Mouse (Mus musculus): ENCODE data around the gene 4930512M02Rik.
"Not testable (repeated sequence)": the region's sequence is repeated elsewhere in the genome, so short reads cannot be mapped to it uniquely, and the experiment has no call there.

Gene 4930512M02Rik

DNA sequence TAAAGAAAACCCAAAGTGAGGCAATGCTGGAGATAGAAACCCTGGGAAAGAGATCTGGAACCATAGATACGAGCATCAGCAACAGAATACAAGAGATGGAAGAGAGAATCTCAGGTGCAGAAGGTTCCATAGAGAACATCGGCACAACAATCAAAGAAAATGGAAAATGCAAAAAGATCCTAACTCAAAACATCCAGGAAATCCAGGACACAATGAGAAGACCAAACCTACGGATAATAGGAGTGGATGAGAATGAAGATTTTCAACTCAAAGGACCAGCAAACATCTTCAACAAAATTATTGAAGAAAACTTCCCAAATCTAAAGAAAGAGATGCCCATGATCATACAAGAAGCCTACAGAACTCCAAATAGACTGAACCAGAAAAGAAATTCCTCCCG is at the start of gene 4930512M02Rik:
Gene 4930512M02Rik, minus strand, starts transcription at position 101 of the 400 bp plus-strand sequence.
- not testable (repeated sequence) for DNase-seq

DNA sequence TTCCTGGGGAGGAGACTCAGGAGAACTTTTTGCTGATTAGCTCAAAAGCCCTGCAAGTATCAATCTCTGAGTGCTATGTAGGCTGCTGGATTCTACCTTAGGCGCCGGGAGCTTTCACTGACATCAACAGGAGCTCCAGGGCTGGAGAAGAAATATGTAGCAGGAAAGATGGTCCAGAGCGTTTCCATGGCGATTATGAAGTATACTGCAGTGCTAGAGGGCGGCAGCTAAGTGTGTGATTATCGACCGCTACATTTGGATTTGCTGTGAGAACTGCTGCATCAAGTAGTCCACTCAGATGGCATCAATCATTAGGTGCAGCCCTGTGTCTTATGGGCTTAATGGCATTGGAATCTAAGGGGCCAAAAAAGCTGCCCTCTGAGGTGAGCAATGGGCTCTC is 49.5 kb upstream of the 4930512M02Rik start:
- DNase-seq, result no peak

DNA sequence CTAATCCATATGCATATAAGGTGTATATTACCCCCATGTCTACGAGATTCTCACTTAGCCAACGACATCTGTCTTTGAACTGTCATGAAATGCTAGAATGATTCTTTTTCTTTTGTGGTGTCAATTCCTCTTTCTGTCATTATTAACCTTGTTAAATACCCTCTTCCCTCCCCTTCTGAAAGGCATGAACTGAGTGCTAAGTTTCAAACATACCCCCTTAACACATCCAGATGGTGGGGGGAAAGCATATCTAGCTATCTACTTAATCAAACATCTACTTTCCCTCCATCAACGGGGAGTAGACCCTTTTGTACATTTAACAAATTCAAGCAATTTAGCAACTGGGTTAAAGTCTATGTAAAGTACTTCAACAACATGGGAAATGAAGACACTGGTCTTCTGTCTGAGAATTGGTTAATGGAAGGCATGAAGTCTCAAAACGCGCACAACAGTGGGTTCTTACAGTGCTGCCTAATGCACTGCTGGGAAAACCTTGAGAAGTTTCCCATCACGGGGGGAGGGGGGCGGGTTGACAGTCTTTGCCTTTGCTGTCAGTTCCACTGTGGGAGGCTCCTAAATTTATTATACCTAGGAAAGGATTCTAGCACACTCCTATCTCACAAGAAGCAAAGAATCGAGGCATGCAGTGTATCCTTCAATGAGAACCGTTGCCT is 48.6 kb upstream of the 4930512M02Rik start:
- DNase-seq, result no peak

DNA sequence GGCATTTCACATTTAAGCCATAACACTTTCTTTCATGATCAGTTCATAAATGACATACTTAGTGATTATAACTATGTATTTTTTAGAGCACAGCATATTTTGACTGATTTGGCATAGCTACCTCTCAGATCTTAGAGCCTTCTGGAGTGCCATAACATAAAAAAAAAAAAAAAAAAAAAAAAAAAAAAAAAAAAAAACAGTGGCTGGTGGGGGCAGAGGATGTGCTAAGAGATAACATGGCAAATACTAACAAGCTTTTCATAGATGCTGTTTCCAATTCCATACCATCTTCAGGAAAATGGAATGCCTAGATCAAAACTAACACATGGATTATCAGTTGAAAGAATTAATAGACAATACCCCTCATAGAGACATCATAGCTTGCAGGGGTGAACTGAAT is 47.4 kb upstream of the 4930512M02Rik start:
- no peak for DNase-seq

DNA sequence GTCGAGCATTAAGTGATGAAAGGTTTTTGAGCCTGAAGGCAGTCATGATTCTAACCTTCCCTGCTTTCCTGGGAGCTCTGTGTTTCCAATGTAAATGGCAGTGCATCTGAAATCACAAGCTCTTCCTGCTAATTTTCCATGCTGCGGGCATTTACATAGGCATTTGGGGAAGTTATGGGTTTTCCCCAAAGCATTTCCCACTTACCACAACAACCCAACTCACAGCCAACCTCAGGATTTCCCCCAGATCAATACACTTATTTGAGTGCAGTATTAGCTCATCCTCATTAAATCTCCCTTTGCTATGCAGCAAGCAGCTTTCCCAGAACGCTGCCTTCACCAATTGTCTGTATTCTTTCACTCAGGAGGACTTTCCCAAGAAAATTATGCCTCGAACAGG is 45.3 kb upstream of the 4930512M02Rik start:
- DNase-seq, result no peak

DNA sequence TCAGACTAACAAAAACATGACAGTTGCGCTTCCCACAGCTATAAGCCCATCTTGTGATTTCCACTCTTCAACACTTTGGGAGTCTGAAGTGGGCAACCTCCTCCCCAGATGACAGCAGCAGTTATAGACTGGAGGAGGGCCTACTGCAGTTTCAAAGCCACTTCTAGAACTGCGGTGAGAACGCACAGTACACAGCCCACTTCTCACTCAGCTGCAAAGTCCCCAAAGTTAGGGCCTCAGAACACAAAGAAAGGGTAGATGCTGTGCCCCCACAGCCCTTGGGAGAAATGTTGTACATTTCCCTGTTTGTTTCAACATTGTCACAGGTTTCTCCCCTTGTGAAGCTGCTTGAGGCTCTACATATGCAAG is 40.3 kb upstream of the 4930512M02Rik start:
- peak; percentile 73 for DNase-seq

DNA sequence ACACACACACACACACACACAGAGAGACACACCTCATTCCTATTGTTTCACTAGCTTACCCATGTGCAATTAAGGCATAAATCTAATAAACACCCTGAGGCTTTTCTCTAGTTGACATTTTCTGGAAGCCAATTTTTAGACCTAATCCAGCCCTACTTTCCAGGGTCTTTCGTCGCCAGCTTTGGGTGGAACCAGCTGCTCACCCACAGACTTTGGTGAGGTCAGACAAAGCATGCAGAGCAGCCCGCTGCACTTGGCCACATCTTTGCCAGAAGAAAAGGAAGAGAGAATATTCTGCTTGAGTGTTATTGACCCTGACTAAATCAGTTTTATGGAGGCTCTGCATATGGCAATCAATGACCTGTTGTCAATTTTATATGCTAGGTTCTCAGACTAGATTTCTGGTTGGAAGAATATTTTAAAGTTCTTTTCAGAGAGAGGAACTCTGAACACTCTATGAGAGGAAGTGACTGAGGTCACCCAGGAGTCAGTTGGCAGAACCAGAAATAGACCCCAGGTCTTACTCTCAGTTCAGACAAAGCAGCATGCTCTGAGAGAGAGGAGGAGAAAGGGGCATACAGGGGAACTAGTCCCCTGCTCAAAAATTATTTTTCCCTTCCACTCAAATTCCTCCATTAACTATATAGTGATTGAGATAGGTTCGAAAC is 39.8 kb upstream of the 4930512M02Rik start:
- peak; percentile 37 for DNase-seq

DNA sequence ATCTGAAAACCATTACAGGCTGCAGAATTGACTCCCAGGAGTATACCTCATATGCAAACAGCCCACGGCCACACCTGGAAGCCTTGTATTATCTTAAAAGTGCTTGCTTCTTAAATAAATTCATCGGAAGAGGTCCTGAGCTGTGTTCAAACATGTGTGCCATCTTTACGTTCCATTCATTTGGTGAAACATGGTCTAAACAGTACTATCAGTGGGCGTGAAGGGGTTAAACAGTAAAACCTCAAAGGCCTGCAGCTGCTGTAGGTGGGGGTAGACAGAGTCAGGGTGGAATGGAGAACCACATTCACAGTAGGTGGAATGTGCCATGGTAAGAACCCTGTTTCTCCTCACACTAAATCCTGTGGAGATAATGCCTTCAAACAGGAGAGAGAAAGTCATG is 33.0 kb upstream of the 4930512M02Rik start:
- peak; percentile 52 for DNase-seq

DNA sequence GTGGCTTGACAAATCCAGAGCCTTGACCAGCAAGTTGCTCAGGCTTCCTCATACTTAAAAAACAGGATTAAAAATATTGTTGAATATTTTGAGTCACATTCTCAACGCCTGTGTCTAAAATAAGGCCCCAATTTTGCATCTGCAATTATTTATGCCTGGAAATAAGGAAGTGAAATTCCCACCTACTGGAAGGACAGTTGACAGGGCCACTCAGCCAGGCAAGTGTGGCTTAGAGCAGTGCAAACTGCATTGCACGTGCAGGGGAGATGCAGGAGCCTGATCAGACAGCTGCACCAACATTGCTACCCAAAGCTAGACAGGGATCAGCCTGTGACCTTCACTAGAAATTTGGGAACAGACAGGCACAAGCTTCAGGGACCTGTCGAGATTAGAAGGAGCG is 31.2 kb upstream of the 4930512M02Rik start:
- no peak for DNase-seq

DNA sequence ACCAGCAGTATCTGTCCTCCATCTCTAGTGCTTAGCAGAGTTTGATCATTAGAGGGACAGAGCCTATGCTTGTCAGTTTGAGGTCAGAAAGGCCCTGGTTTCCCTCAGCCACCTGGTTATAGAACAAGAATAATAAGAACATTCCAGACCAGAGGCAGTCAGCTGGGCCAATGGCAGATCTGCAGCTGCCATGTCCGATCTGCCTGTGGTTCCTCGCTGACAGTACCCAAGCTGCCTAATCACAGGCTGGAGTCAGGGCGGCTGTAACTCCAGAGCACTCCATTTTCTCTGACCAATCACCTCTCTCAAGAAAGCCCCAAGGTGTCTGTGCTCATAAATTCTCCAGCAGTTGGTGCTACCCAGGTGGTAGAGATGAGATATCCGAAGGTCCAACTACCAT is 30.0 kb upstream of the 4930512M02Rik start:
- DNase-seq, result no peak

DNA sequence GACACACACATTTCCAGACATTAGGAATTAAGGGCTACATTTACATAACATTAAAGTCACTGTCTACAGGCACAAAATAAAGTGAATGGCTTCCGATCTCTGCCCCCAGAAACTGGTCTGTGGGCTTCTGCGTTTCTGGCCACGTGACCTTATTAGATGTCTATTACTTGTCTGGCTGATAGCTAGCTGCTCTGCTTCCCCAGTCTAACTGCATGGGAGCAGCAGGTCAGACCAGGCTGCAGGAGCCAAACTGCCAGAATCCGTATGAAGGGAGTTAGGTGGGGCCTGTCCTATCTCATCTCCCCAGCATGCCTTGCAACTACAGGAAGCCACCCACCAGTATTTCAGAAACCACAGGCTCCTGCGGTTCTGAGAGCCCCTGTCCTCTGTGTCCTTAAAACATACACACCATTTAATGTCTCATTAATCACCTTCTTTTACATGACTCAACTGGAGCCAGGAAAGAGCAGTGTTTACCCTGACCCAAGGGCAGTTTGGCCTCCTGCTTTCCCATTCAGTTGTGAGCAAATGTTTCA is 29.4 kb upstream of the 4930512M02Rik start:
- peak; percentile 79 for DNase-seq

DNA sequence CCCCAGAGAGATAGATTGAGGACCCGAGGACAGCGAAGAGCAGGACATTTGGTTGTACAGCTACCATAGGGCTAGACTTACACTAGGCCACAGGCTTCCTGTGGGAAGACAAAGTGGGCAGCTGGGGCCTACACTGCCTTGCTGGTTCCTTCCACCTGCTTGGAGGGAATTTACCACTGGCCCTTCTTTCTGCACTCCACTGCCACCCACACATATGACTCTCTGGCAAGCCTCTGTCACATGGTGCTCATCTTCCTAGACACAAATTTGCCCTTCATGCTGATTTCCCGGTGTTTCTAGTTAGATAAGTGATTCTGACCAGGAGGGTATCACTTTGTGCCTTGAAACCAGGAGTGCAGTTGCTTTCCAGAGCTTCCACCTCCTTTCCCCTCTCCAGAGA is 28.8 kb upstream of the 4930512M02Rik start:
- DNase-seq, result peak; percentile 51

DNA sequence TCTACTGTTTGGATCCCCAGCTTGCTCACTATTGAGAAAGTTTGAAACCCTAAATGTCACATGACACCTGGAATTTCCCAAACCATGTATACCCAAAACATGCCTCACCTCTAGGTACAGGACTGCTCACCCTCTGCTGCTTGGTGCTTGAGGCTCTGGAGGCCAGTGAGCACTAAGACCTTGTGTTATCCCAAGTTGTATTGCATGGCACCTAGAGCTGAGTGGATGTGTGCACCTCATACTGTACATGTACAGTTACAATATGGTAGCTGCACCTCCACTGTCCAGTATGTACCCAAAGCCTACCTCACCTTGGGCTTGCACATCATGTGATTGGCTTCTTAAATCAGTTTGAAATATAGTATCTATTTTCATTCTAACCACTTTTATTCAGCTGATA is 16.7 kb upstream of the 4930512M02Rik start:
- no peak for DNase-seq

DNA sequence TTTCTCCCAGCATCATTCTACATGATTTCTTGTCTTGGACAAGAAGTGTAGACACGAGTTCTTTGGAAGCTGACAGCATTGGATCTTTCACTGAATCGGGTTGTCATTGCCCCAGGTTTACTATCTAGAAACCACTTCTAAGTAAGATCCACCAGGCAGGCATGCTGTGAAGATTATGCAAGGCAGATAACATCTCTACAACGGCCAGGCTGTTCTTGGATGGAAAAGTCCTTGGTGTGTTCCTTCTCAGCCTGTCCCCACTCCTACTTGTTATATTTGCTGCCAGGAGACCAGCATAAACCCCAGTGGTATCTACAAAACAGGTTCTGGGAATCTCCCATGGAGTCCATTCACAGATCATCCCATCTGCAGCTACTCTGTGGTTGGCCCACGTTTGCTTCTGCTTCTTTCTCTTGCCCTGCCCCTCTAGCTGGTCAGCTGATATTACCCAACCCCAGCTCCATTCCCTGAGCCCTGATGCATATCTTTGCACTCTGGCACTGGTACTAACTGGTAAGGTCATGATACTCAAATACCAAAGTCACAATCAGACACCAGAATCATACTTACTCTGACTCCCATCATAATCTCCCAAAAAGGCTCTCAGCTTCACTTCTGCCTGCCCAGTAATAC is 3.4 kb downstream of the 4930512M02Rik start:
- no peak for DNase-seq

DNA sequence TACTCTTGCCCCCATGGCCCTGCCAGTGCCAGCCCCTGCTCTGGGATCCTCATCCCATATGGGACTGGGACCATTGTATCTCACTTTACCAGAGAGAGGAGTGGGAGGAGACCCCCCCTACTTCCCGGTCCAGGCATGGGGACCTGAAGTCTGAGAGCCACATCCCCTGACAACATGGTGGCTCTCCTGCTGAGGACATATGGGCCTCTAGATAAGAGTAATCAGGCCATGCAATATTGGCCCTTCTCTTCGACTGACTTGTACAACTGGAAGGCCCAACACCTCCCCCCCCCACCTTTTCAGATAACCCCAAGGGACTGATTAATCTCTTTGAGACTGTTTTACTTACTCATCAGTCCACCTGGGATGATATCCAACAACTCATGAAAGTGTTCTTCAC is 18.4 kb downstream of the 4930512M02Rik start:
- DNase-seq, result no peak

DNA sequence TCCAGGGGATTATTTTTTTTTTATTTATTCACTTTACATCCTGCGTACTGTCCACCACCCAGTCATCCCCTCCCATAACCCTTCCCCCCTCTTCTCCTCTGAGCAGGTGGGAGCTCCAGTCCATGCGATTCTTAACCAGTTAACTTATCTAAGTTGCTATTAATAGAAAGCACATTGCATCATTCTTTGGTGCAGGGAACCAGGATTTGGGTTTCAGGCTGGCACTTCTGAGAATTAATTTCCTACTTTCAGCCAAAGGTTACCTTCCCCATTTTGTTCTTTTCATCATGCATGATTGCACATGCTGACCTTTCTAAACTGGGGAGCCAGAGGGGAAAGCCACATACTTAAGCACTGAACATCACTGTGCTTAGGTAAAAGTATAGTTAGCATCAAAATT is 40.3 kb downstream of the 4930512M02Rik start:
- DNase-seq, result no peak

DNA sequence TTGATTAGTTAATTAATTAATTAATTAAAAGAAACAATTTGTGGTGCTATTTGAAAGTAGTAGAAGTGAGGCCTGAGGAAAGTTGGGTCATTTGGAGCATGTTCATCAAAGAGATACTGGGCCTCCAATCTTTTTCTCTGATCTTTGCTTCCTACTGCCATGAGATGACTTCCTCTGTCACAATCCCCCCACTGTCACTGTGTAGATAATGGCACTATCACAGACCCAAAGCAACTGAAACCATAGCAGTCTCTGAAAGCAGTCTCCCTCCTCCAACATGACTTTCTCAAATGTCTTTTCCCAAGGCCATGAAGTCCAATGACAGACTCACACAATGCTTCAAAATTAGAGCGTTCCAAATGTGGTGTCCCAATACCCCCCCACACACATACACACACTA is 41.2 kb downstream of the 4930512M02Rik start:
- DNase-seq, result no peak

DNA sequence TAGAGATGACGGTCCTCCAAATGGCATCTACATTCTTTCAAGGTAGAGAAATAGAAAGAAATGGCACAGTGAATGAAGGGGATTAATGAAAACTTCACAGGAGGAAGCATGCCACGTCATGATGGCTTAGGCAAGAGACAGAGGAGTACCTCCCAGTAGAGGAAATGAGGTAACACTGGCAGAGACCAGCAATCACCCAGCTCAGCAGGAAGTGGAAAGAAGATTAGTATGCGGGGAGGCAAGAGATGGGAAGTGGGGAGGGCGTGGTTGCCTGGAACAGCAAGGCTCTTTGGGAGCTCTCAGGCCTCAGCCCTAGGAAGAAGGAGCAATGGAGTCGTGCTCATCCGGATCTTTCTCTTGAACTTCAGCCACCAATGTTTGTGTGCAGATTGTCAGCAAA is 53.9 kb downstream of the 4930512M02Rik start:
- DNase-seq, result peak; percentile 68

DNA sequence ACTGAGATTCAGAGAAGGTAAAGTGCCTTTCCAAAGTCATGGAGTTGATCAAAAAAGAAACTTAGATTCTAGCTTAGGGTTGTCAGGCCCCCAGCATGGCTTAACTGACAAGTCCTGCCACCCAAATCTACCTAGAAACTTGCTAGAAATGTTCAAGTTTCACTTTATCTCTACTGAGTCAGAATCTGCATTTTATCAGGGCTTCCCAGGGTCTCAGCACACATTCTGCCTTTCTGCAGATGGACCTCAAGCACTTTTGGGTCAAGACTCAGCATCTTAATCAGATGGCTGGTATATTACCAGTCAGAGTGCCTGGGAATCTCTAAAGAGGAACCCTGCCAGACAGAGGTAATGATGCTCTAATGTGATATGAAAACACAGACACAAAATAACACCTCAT is 56.9 kb downstream of the 4930512M02Rik start:
- DNase-seq, result no peak

DNA sequence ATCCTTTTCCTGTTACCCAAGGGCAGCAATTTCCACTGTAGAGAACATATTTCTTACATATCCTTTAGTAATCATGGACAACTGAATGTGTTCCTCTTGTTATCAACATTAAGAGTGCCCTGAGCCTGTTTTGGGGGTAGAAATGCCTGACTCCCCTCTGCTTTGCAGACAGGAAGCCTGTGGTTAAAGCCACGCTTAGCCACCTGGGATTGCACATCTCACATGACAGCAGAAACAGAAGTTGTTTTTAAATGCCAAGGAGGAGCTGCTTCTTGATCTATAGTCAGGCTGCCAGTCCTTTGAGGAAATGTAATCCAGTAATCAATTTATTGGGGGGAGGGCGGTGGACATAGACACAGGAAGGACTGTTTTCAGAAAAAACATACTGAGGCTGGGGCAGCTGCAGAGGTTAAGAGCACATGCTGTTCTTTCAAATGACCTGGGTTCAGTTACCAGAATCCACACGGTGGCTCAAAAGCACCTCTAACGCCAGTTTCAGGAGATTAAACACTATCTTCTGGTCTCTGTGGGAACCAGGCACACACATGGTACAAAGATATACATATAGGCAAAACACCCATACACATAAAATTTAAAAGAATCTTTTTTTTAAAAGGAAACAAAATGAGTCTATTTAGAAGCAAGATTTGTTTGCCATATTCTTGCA is 58.0 kb downstream of the 4930512M02Rik start:
- peak; percentile 76 for DNase-seq

DNA sequence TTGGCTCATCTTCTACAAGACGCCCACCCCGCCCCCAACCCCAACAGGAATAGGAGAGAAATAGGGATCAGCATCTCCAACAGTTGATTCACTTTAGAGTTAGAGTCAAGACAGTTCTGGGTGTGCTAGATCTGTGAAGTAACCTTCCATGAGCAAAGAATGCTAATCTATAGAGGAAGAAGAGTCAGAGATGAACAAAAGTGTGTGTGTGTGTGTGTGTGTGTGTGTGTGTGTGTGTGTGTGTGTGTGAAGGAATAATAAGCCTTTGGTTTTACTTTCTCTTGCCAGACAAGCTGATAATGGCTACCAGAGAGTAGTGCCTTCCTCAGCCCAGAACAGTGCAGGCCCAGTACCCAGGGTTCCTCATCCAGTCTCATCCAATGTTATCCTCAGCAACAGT is 59.6 kb downstream of the 4930512M02Rik start:
- no peak for DNase-seq

DNA sequence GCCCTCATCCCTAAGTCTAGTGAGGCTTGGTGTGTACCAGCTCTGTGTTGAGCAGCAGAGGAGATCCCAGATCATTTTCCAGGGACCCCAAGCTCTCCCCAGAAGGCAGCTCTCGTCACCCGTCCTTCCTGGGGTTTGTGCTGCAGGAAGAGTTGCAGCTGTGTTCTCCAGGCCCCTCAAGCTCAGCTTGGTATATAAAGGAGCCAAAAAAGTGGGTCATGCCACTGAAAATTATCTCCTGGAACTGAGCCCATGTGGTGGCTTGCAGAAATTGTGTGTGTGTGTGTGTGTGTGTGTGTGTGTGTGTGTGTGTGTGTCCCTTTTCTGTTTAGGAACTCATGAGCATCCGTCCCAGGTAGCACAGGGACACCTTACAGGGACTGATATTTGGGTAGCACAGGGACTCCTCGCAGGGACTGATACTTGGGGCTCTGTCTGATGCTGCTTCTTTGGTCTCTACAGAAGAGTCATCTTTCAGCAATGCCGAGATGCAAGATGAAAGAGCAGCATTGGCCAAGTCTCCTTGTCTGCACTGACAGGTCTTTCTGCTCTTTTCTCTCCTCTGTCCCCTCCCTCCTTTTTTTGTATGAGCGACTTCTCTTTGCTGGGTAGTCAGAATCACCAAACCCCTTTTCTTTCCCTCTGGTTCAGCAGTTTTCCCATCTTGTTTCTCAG is 62.4 kb downstream of the 4930512M02Rik start:
- DNase-seq, result peak; percentile 68
